Mouse (Mus musculus): Measurements from ENCODE around the gene Ppp1r14b. TPM values are rescaled to one million over a fixed set of nuclear protein-coding genes. Genes with fewer than 3 reads are reported as not detected.
A peak's percentile ranks its signal among the peaks of the same experiment; 100 is the strongest.

Ppp1r14b gene
- polyA plus RNA-seq, 2 experiments, result 277 to 282 TPM

- Histone ChIP-seq H3K4me2 (replicated peaks; ENCODE audit: low read depth, low read length, severe bottlenecking) (no peak overlapping the region), H3K9me3 (ENCODE audit: control insufficient read depth, low read length) (no peaks in the 10 kb centered on the region), H3K27ac (replicated peaks; ENCODE audit: low read depth, low read length) (no peak overlapping the region), H3K9ac (ENCODE audit: low read depth, low read length, severe bottlenecking) (no peak overlapping the region), H3K36me3 (ENCODE audit: control insufficient read depth, insufficient read depth, low read length) (peaks cover 12% of the 10 kb centered on the region), H3K4me1 (ENCODE audit: control insufficient read depth, insufficient read depth, low read length) (peaks cover 18% of the 10 kb centered on the region), H3K4me3 (replicated peaks; ENCODE audit: low read length) (no peak overlapping the region), H3K27me3 (ENCODE audit: control insufficient read depth, insufficient read depth, low read length) (no peaks in the 10 kb centered on the region)
- DNase-seq (ENCODE audit: low spot score), result no peak
- no peak for ATAC-seq (ENCODE audit: low FRiP score, low read depth)
- TF ChIP-seq POLR2A (IDR thresholded peaks at IDR 0.05; ENCODE audit: borderline replicate concordance, extremely low read depth, insufficient read depth, insufficient read length), result no peak
- 52% methylated on average over 4 of the region's 4 CpGs for WGBS
Measured at GRCm38 (mm10) chr19:6947742-6948141, 27.0 kb upstream of the Ppp1r14b start.

GRCm38 (mm10) chr19:6948186-6948585 lies 26.6 kb upstream of the Ppp1r14b start:
- Histone ChIP-seq H3K27ac (replicated peaks; ENCODE audit: low read depth, low read length) (no peak overlapping the region), H3K9me3 (ENCODE audit: control insufficient read depth, low read length) (no peaks in the 10 kb centered on the region)
- 81% methylated on average over 4 of the region's 4 CpGs for WGBS

GRCm38 (mm10) chr19:6949532-6949931 lies 25.2 kb upstream of the Ppp1r14b start:
- Histone ChIP-seq H3K4me1 (ENCODE audit: control insufficient read depth, insufficient read depth, low read length) (peaks cover 18% of the 10 kb centered on the region), H3K4me2 (replicated peaks; ENCODE audit: low read depth, low read length, severe bottlenecking) (no peak overlapping the region), H3K4me3 (replicated peaks; ENCODE audit: low read length) (no peak overlapping the region), H3K9me3 (ENCODE audit: control insufficient read depth, low read length) (no peaks in the 10 kb centered on the region), H3K9ac (ENCODE audit: low read depth, low read length, severe bottlenecking) (no peak overlapping the region), H3K36me3 (ENCODE audit: control insufficient read depth, insufficient read depth, low read length) (peaks cover 22% of the 10 kb centered on the region), H3K27ac (replicated peaks; ENCODE audit: low read depth, low read length) (no peak overlapping the region), H3K27me3 (ENCODE audit: control insufficient read depth, insufficient read depth, low read length) (no peaks in the 10 kb centered on the region)
- 89% methylated on average over 5 of the region's 5 CpGs for WGBS
- DNase-seq (ENCODE audit: low spot score) (no peak), ATAC-seq (ENCODE audit: low FRiP score, low read depth) (no peak)
- TF ChIP-seq POLR2A (IDR thresholded peaks at IDR 0.05; ENCODE audit: borderline replicate concordance, extremely low read depth, insufficient read depth, insufficient read length), result no peak

More at GRCm38 (mm10) chr19:6948186-6948585, 26.6 kb upstream of the Ppp1r14b start:
- DNase-seq (ENCODE audit: low spot score) (no peak), ATAC-seq (ENCODE audit: low FRiP score, low read depth) (no peak)
- no peak overlapping the region for H3K4me3 ChIP-seq (replicated peaks; ENCODE audit: low read length)
- H3K36me3 ChIP-seq (ENCODE audit: control insufficient read depth, insufficient read depth, low read length), result peaks cover 12% of the 10 kb centered on the region
- no peak overlapping the region for H3K4me2 ChIP-seq (replicated peaks; ENCODE audit: low read depth, low read length, severe bottlenecking)
- H3K9ac ChIP-seq (ENCODE audit: low read depth, low read length, severe bottlenecking), result no peak overlapping the region
- no peak for TF ChIP-seq POLR2A (IDR thresholded peaks at IDR 0.05; ENCODE audit: borderline replicate concordance, extremely low read depth, insufficient read depth, insufficient read length)
- peaks cover 18% of the 10 kb centered on the region for H3K4me1 ChIP-seq (ENCODE audit: control insufficient read depth, insufficient read depth, low read length)
- no peaks in the 10 kb centered on the region for H3K27me3 ChIP-seq (ENCODE audit: control insufficient read depth, insufficient read depth, low read length)

GRCm38 (mm10) chr19:6949951-6950350 lies 24.8 kb upstream of the Ppp1r14b start:
- H3K9ac ChIP-seq (ENCODE audit: low read depth, low read length, severe bottlenecking), result peak overlapping the region; percentile 70; the same call in 1 of the 2 replicates
- H3K27ac ChIP-seq (replicated peaks; ENCODE audit: low read depth, low read length), result peak overlapping the region; percentile 92; the same call in 1 of the 2 replicates
- H3K4me3 ChIP-seq (replicated peaks; ENCODE audit: low read length), result peak overlapping the region; percentile 62
- ATAC-seq (ENCODE audit: low FRiP score, low read depth) (no peak), DNase-seq (ENCODE audit: low spot score) (no peak)
- 67% methylated on average over 5 of the region's 5 CpGs for WGBS
- peak overlapping the region; percentile 98 for H3K4me2 ChIP-seq (replicated peaks; ENCODE audit: low read depth, low read length, severe bottlenecking)
- H3K9me3 ChIP-seq (ENCODE audit: control insufficient read depth, low read length), result no peaks in the 10 kb centered on the region
- H3K27me3 ChIP-seq (ENCODE audit: control insufficient read depth, insufficient read depth, low read length), result no peaks in the 10 kb centered on the region
- peaks cover 26% of the 10 kb centered on the region for H3K36me3 ChIP-seq (ENCODE audit: control insufficient read depth, insufficient read depth, low read length)
- no peak for TF ChIP-seq POLR2A (IDR thresholded peaks at IDR 0.05; ENCODE audit: borderline replicate concordance, extremely low read depth, insufficient read depth, insufficient read length)
- peaks cover 18% of the 10 kb centered on the region for H3K4me1 ChIP-seq (ENCODE audit: control insufficient read depth, insufficient read depth, low read length)

- WGBS, result under 1% methylated on average over 28 of the region's 28 CpGs
- Histone ChIP-seq H3K9ac (ENCODE audit: low read depth, low read length, severe bottlenecking) (peak overlapping the region; percentile 70), H3K4me2 (replicated peaks; ENCODE audit: low read depth, low read length, severe bottlenecking) (peak overlapping the region; percentile 98), H3K36me3 (ENCODE audit: control insufficient read depth, insufficient read depth, low read length) (peaks cover 28% of the 10 kb centered on the region), H3K27ac (replicated peaks; ENCODE audit: low read depth, low read length) (peak overlapping the region; percentile 92), H3K4me3 (replicated peaks; ENCODE audit: low read length) (peak overlapping the region; percentile 62), H3K4me1 (ENCODE audit: control insufficient read depth, insufficient read depth, low read length) (peaks cover 18% of the 10 kb centered on the region), H3K9me3 (ENCODE audit: control insufficient read depth, low read length) (no peaks in the 10 kb centered on the region), H3K27me3 (ENCODE audit: control insufficient read depth, insufficient read depth, low read length) (no peaks in the 10 kb centered on the region)
- DNase-seq (ENCODE audit: low spot score) (peak; percentile 72), ATAC-seq (ENCODE audit: low FRiP score, low read depth) (peak; percentile 48)
- TF ChIP-seq POLR2A (IDR thresholded peaks at IDR 0.05; ENCODE audit: borderline replicate concordance, extremely low read depth, insufficient read depth, insufficient read length), result peak; percentile 67; the same call in 1 of the 2 replicates
Measured at GRCm38 (mm10) chr19:6950613-6951153, 24.1 kb upstream of the Ppp1r14b start.
